Mouse (Mus musculus) CD8-positive naive resting alpha-beta T cell, adult 2 months (primary cell): ENCODE measurements at regions not wholly inside any gene's neighbourhood (a gene's known extent, or its start where the extent isn't known, plus 50 kb on each side); places are given as distances from the start of the nearest gene placed in this dataset.

Experiments used
- DNase-seq, 2 experiments: peaks; one replicate each; pipeline ENCODE4 v3.0.0; 2022; ENCODE audit warnings: low read depth in 2 of 2, low spot score in 2 of 2

- no peak for DNase-seq
Observed at GRCm38 (mm10) chr9:61042063-61042462, 247.7 kb downstream of the Uaca start.

GRCm38 (mm10) chr9:61044983-61045382 is 250.6 kb downstream of the Uaca start:
- DNase-seq, result no peak

- peak; percentile 61 to 72 for DNase-seq
Observed at GRCm38 (mm10) chr9:61046517-61046916, 252.2 kb downstream of the Uaca start.

GRCm38 (mm10) chr9:61047289-61047688 is 252.9 kb downstream of the Uaca start:
- no peak for DNase-seq

GRCm38 (mm10) chr9:61048576-61048975 is 254.2 kb downstream of the Uaca start:
- no peak for DNase-seq

- DNase-seq, result no peak
Observed at GRCm38 (mm10) chr9:61052621-61053020, 258.3 kb downstream of the Uaca start.

- peak; percentile 50 to 53 for DNase-seq
Observed at GRCm38 (mm10) chr9:61054427-61054826, 260.1 kb downstream of the Uaca start.

- DNase-seq, result no peak
Observed at GRCm38 (mm10) chr9:61055392-61055791, 261.1 kb downstream of the Uaca start.

- no peak for DNase-seq
Observed at GRCm38 (mm10) chr9:61055928-61056730, 261.8 kb downstream of the Uaca start.

GRCm38 (mm10) chr9:61056731-61057270 is 262.5 kb downstream of the Uaca start:
- DNase-seq, result peak; percentile 52 to 56

GRCm38 (mm10) chr9:61059225-61059624 is 264.9 kb downstream of the Uaca start:
- no peak for DNase-seq

- no peak for DNase-seq
Observed at GRCm38 (mm10) chr9:61060958-61061357, 266.6 kb downstream of the Uaca start.

GRCm38 (mm10) chr9:61064714-61065305 is 270.5 kb downstream of the Uaca start:
- no peak for DNase-seq

GRCm38 (mm10) chr9:61069553-61070314 is 275.4 kb downstream of the Uaca start:
- DNase-seq, result no peak

GRCm38 (mm10) chr9:61070315-61070707 is 276.0 kb downstream of the Uaca start:
- DNase-seq, result no peak

- DNase-seq, result no peak
Observed at GRCm38 (mm10) chr9:61070861-61071260, 276.5 kb downstream of the Uaca start.

GRCm38 (mm10) chr9:61073482-61073881 is 279.1 kb downstream of the Uaca start:
- DNase-seq, result no peak

- no peak for DNase-seq
Observed at GRCm38 (mm10) chr9:61075071-61075470, 280.7 kb downstream of the Uaca start.

- DNase-seq, result no peak
Observed at GRCm38 (mm10) chr9:61077181-61077580, 282.8 kb downstream of the Uaca start.

- DNase-seq, result no peak
Observed at GRCm38 (mm10) chr9:61077807-61078206, 283.5 kb downstream of the Uaca start.

- no peak for DNase-seq
Observed at GRCm38 (mm10) chr9:61081474-61082021, 287.2 kb downstream of the Uaca start.
